ENCODE assay signal across 8 mouse cellular contexts in the genomic region with DNA sequence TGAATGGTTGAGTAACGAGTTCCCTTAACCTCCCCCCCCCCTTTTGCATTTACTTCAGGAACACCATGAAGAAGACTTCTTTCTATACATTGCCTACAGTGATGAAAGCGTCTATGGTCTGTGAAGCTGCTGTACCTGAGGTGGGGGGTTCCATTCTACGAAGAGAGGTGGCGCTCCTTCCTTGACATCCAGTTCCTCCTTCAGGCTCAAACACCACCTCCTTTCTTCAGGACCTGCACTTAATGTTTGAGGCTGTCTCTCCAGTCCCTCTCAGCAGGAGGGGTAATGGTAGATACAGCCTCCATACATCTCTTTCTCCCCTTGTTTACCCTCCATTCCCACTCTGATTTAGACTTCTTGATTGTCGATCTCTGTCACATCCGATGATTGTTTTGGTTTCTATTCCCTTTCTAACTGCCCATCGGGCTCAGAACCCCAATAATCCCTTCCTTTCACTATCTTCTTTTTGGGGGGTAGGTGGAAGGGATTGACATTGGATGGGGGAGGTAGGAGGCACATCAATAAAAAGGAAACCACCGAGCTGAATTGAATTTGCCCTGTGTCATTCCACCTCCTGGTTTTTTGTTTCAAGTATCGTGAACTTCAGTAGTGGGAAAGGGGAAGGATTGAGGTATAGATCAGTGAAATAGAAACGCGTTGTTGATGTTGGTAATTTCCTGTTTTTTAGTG. TPM values are rescaled to one million over a fixed set of nuclear protein-coding genes. Genes with fewer than 3 reads are reported as not detected.
DNase-seq lines count a peak whose midpoint lies in the region; ATAC-seq lines count a peak whose summit lies in the region.

No protein-coding gene starts in this region.

- peak overlapping the region; percentile 98; the same call in 1 of the 2 replicates for H3K4me3 ChIP-seq in kidney, embryonic 16.5 days (ENCODE audit: low read length)
- peak overlapping the region; percentile 83; the same call in 1 of the 2 replicates for H3K4me3 ChIP-seq in hindbrain, embryonic 12.5 days
- 0 out of 2 replicates have a peak overlapping the region, but pooled peaks have one; percentile 1 for H3K4me3 ChIP-seq in midbrain, embryonic 13.5 days (replicated peaks)

- peaks cover 32% of the 10 kb centered on the region for H3K4me1 ChIP-seq in kidney, embryonic 16.5 days (ENCODE audit: insufficient read depth, low read length)
- H3K4me1 ChIP-seq in hindbrain, embryonic 12.5 days, result peaks cover 32% of the 10 kb centered on the region
- H3K4me1 ChIP-seq in midbrain, embryonic 13.5 days (replicated peaks), result peaks cover 50% of the 10 kb centered on the region

- ATAC-seq in kidney, embryonic 16.5 days (ENCODE audit: low FRiP score, low TSS enrichment), result no peak
- ATAC-seq in hindbrain, embryonic 12.5 days (ENCODE audit: low FRiP score), result no peak
- no peak for ATAC-seq in midbrain, embryonic 13.5 days

- no peaks in the 10 kb centered on the region for H3K9me3 ChIP-seq in kidney, embryonic 16.5 days (ENCODE audit: low read length)
- no peaks in the 10 kb centered on the region for H3K9me3 ChIP-seq in hindbrain, embryonic 12.5 days (replicated peaks)
- H3K9me3 ChIP-seq in midbrain, embryonic 13.5 days, result no peaks in the 10 kb centered on the region

- peaks cover 34% of the 10 kb centered on the region for H3K36me3 ChIP-seq in kidney, embryonic 16.5 days (ENCODE audit: insufficient read depth, low read length)
- peaks cover 39% of the 10 kb centered on the region for H3K36me3 ChIP-seq in hindbrain, embryonic 12.5 days
- peaks cover 37% of the 10 kb centered on the region for H3K36me3 ChIP-seq in midbrain, embryonic 13.5 days

- DNase-seq in cerebellum, adult 11-12 months, result peak; percentile 57
- DNase-seq in cerebellum, postnatal 14 days, result no peak
- DNase-seq in kidney, adult 18-20 months, result no peak
- DNase-seq in right cerebral cortex, postnatal 25 days, result no peak
- no peak for DNase-seq in gastrocnemius, adult 8-10 months (ENCODE audit: low spot score in 2 of 2)

- H3K4me2 ChIP-seq in kidney, embryonic 16.5 days (replicated peaks; ENCODE audit: low read depth, low read length), result peak overlapping the region; percentile 50
- H3K4me2 ChIP-seq in hindbrain, embryonic 12.5 days (replicated peaks), result peak overlapping the region; percentile 62; the same call in 1 of the 2 replicates
- H3K4me2 ChIP-seq in midbrain, embryonic 13.5 days (replicated peaks), result peak overlapping the region; percentile 76; the same call in 1 of the 2 replicates

- WGBS in kidney, embryonic 16.5 days, result 88% methylated on average over 11 of the region's 11 CpGs
- WGBS in hindbrain, embryonic 12.5 days, result 89% methylated on average over 11 of the region's 11 CpGs
- 86% methylated on average over 11 of the region's 11 CpGs for WGBS in midbrain, embryonic 13.5 days

- no peak overlapping the region for H3K27ac ChIP-seq in kidney, embryonic 16.5 days (ENCODE audit: low read length)
- no peak overlapping the region for H3K27ac ChIP-seq in hindbrain, embryonic 12.5 days
- 0 out of 2 replicates have a peak overlapping the region, but pooled peaks have one; percentile 91 for H3K27ac ChIP-seq in midbrain, embryonic 13.5 days

- H3K27me3 ChIP-seq in kidney, embryonic 16.5 days (ENCODE audit: insufficient read depth, low read length), result no peaks in the 10 kb centered on the region
- H3K27me3 ChIP-seq in hindbrain, embryonic 12.5 days, result no peaks in the 10 kb centered on the region
- no peaks in the 10 kb centered on the region for H3K27me3 ChIP-seq in midbrain, embryonic 13.5 days

- no peak overlapping the region for H3K9ac ChIP-seq in kidney, embryonic 16.5 days (replicated peaks; ENCODE audit: low read length)
- H3K9ac ChIP-seq in hindbrain, embryonic 12.5 days, result no peak overlapping the region
- H3K9ac ChIP-seq in midbrain, embryonic 13.5 days (replicated peaks), result no peak overlapping the region

RNA-seq across cellular contexts. Expression of a gene that starts 1.0 kb away (rescaled TPM):
- 69.1 and 74.5 TPM in 2 replicates for polyA plus RNA-seq in kidney, embryonic 16.5 days (2015; fragmentation: Nextera tagmentation; extraction: Ambion mirVana)
- polyA plus RNA-seq in hindbrain, embryonic 12.5 days (2016; fragmentation: Nextera tagmentation; extraction: Ambion mirVana), result 87.8 and 96.2 TPM in 2 replicates
- 74.2 and 82.2 TPM in 2 replicates for polyA plus RNA-seq in midbrain, embryonic 13.5 days (2015; fragmentation: Nextera tagmentation; extraction: Ambion mirVana)
- 10 to 100 TPM; 20.5 to 28.5 (median 23.0) TPM for total RNA-seq in gastrocnemius, adult 8-10 months (2022)

RNA-seq across cellular contexts. Expression of a gene that starts 3.6 kb away (rescaled TPM):
- 437 and 481 TPM in 2 replicates for polyA plus RNA-seq in kidney, embryonic 16.5 days (2015; fragmentation: Nextera tagmentation; extraction: Ambion mirVana)
- polyA plus RNA-seq in hindbrain, embryonic 12.5 days (2016; fragmentation: Nextera tagmentation; extraction: Ambion mirVana), result 598 and 607 TPM in 2 replicates
- 611 and 625 TPM in 2 replicates for polyA plus RNA-seq in midbrain, embryonic 13.5 days (2015; fragmentation: Nextera tagmentation; extraction: Ambion mirVana)
- 100 to 1,000 TPM; 186 to 216 (median 214) TPM for total RNA-seq in gastrocnemius, adult 8-10 months (2022)

RNA-seq across cellular contexts. Expression of a gene that starts 5.8 kb away (rescaled TPM):
- polyA plus RNA-seq in kidney, embryonic 16.5 days (2015; fragmentation: Nextera tagmentation; extraction: Ambion mirVana), result 39.1 and 40.7 TPM in 2 replicates
- polyA plus RNA-seq in hindbrain, embryonic 12.5 days (2016; fragmentation: Nextera tagmentation; extraction: Ambion mirVana), result 45.9 and 46.4 TPM in 2 replicates
- 27.6 and 35.4 TPM in 2 replicates for polyA plus RNA-seq in midbrain, embryonic 13.5 days (2015; fragmentation: Nextera tagmentation; extraction: Ambion mirVana)
- 1 to 10 TPM; 3.8 to 5.2 (median 4.5) TPM for total RNA-seq in gastrocnemius, adult 8-10 months (2022)

RNA-seq across cellular contexts. Expression of a gene that starts 12.2 kb away (rescaled TPM):
- polyA plus RNA-seq in kidney, embryonic 16.5 days (2015; fragmentation: Nextera tagmentation; extraction: Ambion mirVana), result 124 and 128 TPM in 2 replicates
- 123 and 127 TPM in 2 replicates for polyA plus RNA-seq in hindbrain, embryonic 12.5 days (2016; fragmentation: Nextera tagmentation; extraction: Ambion mirVana)
- polyA plus RNA-seq in midbrain, embryonic 13.5 days (2015; fragmentation: Nextera tagmentation; extraction: Ambion mirVana), result 156 and 158 TPM in 2 replicates
- 10 to 100 TPM; 38.8 to 40.8 (median 39.4) TPM for total RNA-seq in gastrocnemius, adult 8-10 months (2022)

RNA-seq across cellular contexts. Expression of a gene that starts 13.6 kb away (rescaled TPM):
- 35.7 and 35.8 TPM in 2 replicates for polyA plus RNA-seq in kidney, embryonic 16.5 days (2015; fragmentation: Nextera tagmentation; extraction: Ambion mirVana)
- 22.4 and 26.1 TPM in 2 replicates for polyA plus RNA-seq in hindbrain, embryonic 12.5 days (2016; fragmentation: Nextera tagmentation; extraction: Ambion mirVana)
- polyA plus RNA-seq in midbrain, embryonic 13.5 days (2015; fragmentation: Nextera tagmentation; extraction: Ambion mirVana), result 22.9 and 23.8 TPM in 2 replicates
- total RNA-seq in gastrocnemius, adult 8-10 months (2022), result 100 to 1,000 TPM; 266 to 308 (median 283) TPM

Comparison
In these comparisons a context has a peak if more than half of its experiments do, and no peak if none do; other contexts are left out.
1. H3K4me3 ChIP-seq: peak in every context shown above with its lines; median percentile 98 in kidney, embryonic 16.5 days; 83 in hindbrain, embryonic 12.5 days; 1 in midbrain, embryonic 13.5 days.